Mouse (Mus musculus) left cerebral cortex, adult 2 months (tissue): ENCODE data around the gene Coa4. TPM values are rescaled to one million over a fixed set of nuclear protein-coding genes. Genes with fewer than 3 reads are reported as not detected.

Experiments used
- DNase-seq, 2 experiments: peaks; one replicate each; pipeline ENCODE4 v3.0.0; 2021 to 2022; ENCODE audit warnings: low spot score in 2 of 2, mixed read lengths in 1 of 2; ENCODE audit errors: extremely low spot score in 1 of 2
- H3K27ac ChIP-seq: fragments of 200-600 bp; 2 replicates; pipeline ENCODE4 v1.8.1; 2022
- H3K4me3 ChIP-seq: fragments of 200-600 bp; 2 replicates; pipeline ENCODE4 v1.8.1; 2022
- CTCF ChIP-seq: fragments of 200-600 bp; IDR thresholded peaks from 2 replicates; pipeline ENCODE4 v1.8.1; 2022; ENCODE audit warnings: antibody characterized with exemption, mild to moderate bottlenecking, moderate library complexity
- intact Hi-C: fragments of 180-260 bp; cut with DNase I; formaldehyde crosslinking; loops from one replicate; pipeline ENCODE4 v1.15.1; 2025
- total RNA-seq, 2 experiments: library from RNA; stranded (reverse); gene quantifications; 2 replicates each; pipeline ENCODE4 v1.2.3; 2021

The Coa4 gene
- total RNA-seq, 2 experiments from 2014 or later: 9.3 to 12.3 TPM

DNA sequence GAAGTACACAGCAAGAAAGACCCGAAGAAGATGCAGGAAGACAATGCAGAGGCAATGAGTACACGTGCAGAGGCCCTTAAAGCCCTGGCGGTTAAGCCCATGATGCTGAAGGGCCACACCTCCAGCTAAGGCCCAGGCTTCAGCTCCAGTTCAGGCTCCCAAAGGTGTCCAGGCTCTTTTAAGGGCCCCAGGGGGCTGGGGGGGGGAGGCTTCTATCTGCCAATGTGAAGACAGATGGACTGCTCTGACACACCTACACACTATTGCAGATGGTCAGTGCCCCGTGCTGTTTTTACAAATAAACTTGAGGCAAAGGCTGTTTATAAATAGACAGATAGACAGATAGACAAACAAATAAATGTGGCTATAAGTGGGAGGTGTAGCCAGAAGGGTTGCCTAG, 35.2 kb downstream of the Coa4 start:
- Histone ChIP-seq H3K4me3 (no peak overlapping the region), H3K27ac (no peak overlapping the region)
- no peak for DNase-seq
- intact Hi-C loops: no loop called here
- TF ChIP-seq CTCF: no peak

DNA sequence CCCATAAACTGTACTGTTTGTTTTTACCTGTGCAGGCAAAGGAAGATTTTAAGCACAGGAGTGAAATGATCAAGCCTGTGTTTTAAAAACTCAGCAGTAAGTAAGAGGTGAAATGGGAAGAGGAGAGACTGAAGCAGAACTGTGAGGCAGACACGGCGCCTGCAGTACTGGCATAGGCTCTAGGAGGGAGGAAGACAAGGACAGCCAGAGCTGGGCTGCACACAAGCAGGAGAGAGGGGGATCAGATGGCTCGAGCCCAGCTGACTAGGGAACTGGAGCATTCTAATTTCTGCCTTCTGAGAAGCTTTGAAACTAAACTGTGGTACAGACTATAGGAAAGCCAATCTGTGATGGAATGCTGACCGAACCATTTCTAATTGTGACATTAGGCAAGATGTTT, 35.8 kb downstream of the Coa4 start:
- no peak for TF ChIP-seq CTCF
- no peak for DNase-seq
- H3K27ac ChIP-seq: no peak overlapping the region
- intact Hi-C loops: no loop called here
- no peak overlapping the region for H3K4me3 ChIP-seq

DNA sequence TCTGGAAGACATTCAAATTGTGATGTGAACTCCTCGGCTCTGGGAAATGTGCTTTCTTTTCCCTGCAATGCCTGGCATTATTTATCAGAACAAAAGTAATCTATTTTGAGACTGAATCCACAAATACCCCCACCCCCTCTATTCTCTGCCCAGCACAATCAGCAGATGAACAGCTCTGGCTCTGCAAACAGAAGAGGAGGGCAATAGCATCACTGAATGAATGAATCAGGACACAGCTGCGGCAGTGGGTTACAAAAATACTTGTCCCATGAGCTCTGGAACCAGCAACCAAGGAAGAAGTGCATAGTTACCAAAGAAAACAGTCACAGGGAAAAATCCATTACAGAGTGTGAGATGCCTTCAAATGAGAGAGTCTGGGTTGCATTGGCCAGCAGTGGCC, 41.9 kb downstream of the Coa4 start:
- H3K27ac ChIP-seq: peak overlapping the region; percentile 54; the same call in 1 of the 2 replicates
- no peak for TF ChIP-seq CTCF
- intact Hi-C loops: no loop called here
- H3K4me3 ChIP-seq: no peak overlapping the region
- DNase-seq: peak in 1 of 2 experiments; percentile 22

DNA sequence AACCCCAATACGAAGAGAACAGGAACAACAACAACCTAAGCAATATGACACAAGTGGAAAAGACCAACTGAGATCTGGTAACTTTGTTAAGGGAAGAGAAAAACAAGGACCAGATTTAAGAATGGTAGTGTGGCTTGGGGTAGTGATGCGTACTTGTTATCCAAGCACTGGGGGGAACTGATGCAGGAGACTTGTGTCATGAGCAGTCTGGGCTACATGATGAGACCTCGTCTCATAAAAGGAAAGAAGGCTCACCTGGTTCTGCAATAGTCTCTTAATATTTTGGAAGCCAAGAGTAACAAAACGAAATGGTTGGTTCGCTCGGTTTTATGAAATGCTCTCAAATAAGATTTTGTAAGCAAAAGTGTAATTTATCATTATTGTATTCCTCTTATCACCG, 45.4 kb downstream of the Coa4 start:
- TF ChIP-seq CTCF: no peak
- no peak for DNase-seq
- H3K4me3 ChIP-seq: peak overlapping the region; percentile 63
- H3K27ac ChIP-seq: peak overlapping the region; percentile 99
- intact Hi-C loops: loop anchor here (5.0 kb wide), 1 partner anchor 45 kb away; the partner anchor contains the start of gene Coa4

DNA sequence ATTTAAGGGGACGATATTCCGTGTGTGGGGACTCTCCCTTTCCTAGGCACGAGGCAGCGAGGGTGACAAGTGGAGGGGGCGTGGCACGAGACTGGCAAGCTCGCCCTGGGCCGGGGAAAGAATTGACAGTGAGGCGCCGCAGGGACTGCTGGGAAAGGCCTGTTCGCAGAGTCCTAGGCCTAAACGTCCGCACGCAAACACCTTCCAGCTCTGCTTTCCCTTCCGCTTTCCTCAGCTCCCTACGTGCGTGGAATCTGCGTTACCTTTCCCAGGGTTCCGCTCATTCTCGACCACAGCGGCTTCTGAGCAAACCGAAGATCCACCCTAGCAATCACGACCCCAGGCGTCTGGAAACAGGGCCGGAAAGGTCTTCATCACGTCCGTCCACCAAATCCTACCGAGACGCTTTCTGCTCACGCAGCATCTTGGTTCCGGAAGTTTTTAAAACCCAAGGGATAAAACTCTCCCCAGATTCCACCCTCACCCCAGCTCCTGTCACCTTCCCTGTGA, 45.9 kb downstream of the Coa4 start:
- peak overlapping the region; percentile 99 for H3K27ac ChIP-seq
- TF ChIP-seq CTCF: no peak
- DNase-seq: peak; percentile 88 to 89
- intact Hi-C loops: loop anchor here (5.0 kb wide), 1 partner anchor 45 kb away; the partner anchor contains the start of gene Coa4
- H3K4me3 ChIP-seq: peak overlapping the region; percentile 63

DNA sequence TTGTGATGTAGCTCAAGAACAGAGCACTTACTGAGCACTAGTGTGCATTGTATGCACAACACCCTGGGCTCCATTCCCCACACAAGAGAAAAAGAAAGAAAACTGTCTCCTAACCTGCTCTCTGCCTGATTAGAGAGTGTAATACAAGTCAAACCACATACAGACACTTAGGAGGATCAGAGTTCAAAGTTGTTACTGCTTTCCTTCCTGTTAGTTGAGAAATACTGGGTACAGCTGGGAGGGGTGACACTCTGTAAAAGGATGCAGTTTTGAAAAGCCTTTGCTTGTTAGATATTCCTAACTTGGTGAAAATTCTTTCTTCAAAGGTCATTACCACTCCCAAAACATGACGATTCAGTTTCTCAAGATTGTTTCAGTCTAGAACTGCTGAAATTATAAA, 52.9 kb downstream of the Coa4 start:
- Histone ChIP-seq H3K4me3 (no peak overlapping the region), H3K27ac (no peak overlapping the region; the same call in 1 of the 2 replicates)
- intact Hi-C loops: no loop called here
- no peak for DNase-seq
- no peak for TF ChIP-seq CTCF

Other genes with a start within 250 kb of the Coa4 start
- 10 to 100 TPM; 25.3 to 28.8 TPM for gene C2cd3, start 164.8 kb upstream of the Coa4 start, total RNA-seq
- gene Ppme1, start 164.8 kb upstream of the Coa4 start, total RNA-seq: 100 to 1,000 TPM; 220 to 230 TPM
- 1 to 10 TPM; 2.9 TPM for gene Ucp3, start 64.1 kb upstream of the Coa4 start, total RNA-seq
- gene Ucp2, start 43.7 kb upstream of the Coa4 start, total RNA-seq: 10 to 100 TPM; 69.0 to 79.3 TPM
- under 1 TPM; 0.28 to 0.50 TPM for gene Dnajb13, start 22.1 kb upstream of the Coa4 start, total RNA-seq
- gene Rab6a, start 70.3 kb downstream of the Coa4 start, total RNA-seq: 100 to 1,000 TPM; 394 to 436 TPM
- 10 to 100 TPM; 73.3 to 78.9 TPM for gene Mrpl48, start 71.2 kb downstream of the Coa4 start, total RNA-seq
- gene Plekhb1, start 125.3 kb downstream of the Coa4 start, total RNA-seq: 100 to 1,000 TPM; 139 to 153 TPM
- 100 to 1,000 TPM; 215 to 220 TPM for gene Fam168a, start 169.6 kb downstream of the Coa4 start, total RNA-seq